Mouse (Mus musculus): ENCODE data around the gene Cd8a. TPM values are rescaled to one million over a fixed set of nuclear protein-coding genes. Genes with fewer than 3 reads are reported as not detected.
"Not testable (repeated sequence)": the region's sequence is repeated elsewhere in the genome, so short reads cannot be mapped to it uniquely, and the experiment has no call there.

Cd8a gene
- polyA plus RNA-seq (2012; rRNA removed): not detected in 2 replicates

GRCm38 (mm10) chr6:71373249-71373775, at the start of gene Cd8a:
Gene Cd8a, plus strand, starts transcription at chr6:71373427.
- no peak for DNase-seq (ENCODE audit: low read depth)
- TF ChIP-seq CTCF (IDR thresholded peaks at IDR 0.05; ENCODE audit: borderline replicate concordance, extremely low read depth, insufficient read depth, insufficient read length): no peak
- TF ChIP-seq POLR2A (IDR thresholded peaks at IDR 0.05; ENCODE audit: borderline replicate concordance, extremely low read depth, insufficient read depth, insufficient read length, poor library complexity, severe bottlenecking): no peak

- TF ChIP-seq CTCF (IDR thresholded peaks at IDR 0.05; ENCODE audit: borderline replicate concordance, extremely low read depth, insufficient read depth, insufficient read length): no peak
- TF ChIP-seq POLR2A (IDR thresholded peaks at IDR 0.05; ENCODE audit: borderline replicate concordance, extremely low read depth, insufficient read depth, insufficient read length, poor library complexity, severe bottlenecking): no peak
- DNase-seq (ENCODE audit: low read depth): no peak
Observed at GRCm38 (mm10) chr6:71324816-71325215, 48.4 kb upstream of the Cd8a start.

- no peak for DNase-seq (ENCODE audit: low read depth)
Observed at GRCm38 (mm10) chr6:71329881-71330280, 43.3 kb upstream of the Cd8a start.

GRCm38 (mm10) chr6:71330486-71330885, 42.7 kb upstream of the Cd8a start:
- TF ChIP-seq POLR2A (IDR thresholded peaks at IDR 0.05; ENCODE audit: borderline replicate concordance, extremely low read depth, insufficient read depth, insufficient read length, poor library complexity, severe bottlenecking) (no peak), CTCF (IDR thresholded peaks at IDR 0.05; ENCODE audit: borderline replicate concordance, extremely low read depth, insufficient read depth, insufficient read length) (no peak)
- DNase-seq (ENCODE audit: low read depth): no peak

More at GRCm38 (mm10) chr6:71329881-71330280, 43.3 kb upstream of the Cd8a start:
- TF ChIP-seq CTCF (IDR thresholded peaks at IDR 0.05; ENCODE audit: borderline replicate concordance, extremely low read depth, insufficient read depth, insufficient read length): no peak
- TF ChIP-seq POLR2A (IDR thresholded peaks at IDR 0.05; ENCODE audit: borderline replicate concordance, extremely low read depth, insufficient read depth, insufficient read length, poor library complexity, severe bottlenecking): no peak

- not testable (repeated sequence) for DNase-seq (ENCODE audit: low read depth)
Observed at GRCm38 (mm10) chr6:71331491-71331890, 41.7 kb upstream of the Cd8a start.

GRCm38 (mm10) chr6:71332236-71332965, 40.8 kb upstream of the Cd8a start:
- DNase-seq (ENCODE audit: low read depth): no peak
- no peak for TF ChIP-seq CTCF (IDR thresholded peaks at IDR 0.05; ENCODE audit: borderline replicate concordance, extremely low read depth, insufficient read depth, insufficient read length)
- no peak for TF ChIP-seq POLR2A (IDR thresholded peaks at IDR 0.05; ENCODE audit: borderline replicate concordance, extremely low read depth, insufficient read depth, insufficient read length, poor library complexity, severe bottlenecking)

- no peak for DNase-seq (ENCODE audit: low read depth)
- no peak for TF ChIP-seq CTCF (IDR thresholded peaks at IDR 0.05; ENCODE audit: borderline replicate concordance, extremely low read depth, insufficient read depth, insufficient read length)
- no peak for TF ChIP-seq POLR2A (IDR thresholded peaks at IDR 0.05; ENCODE audit: borderline replicate concordance, extremely low read depth, insufficient read depth, insufficient read length, poor library complexity, severe bottlenecking)
Observed at GRCm38 (mm10) chr6:71333031-71333430, 40.2 kb upstream of the Cd8a start.

- TF ChIP-seq POLR2A (IDR thresholded peaks at IDR 0.05; ENCODE audit: borderline replicate concordance, extremely low read depth, insufficient read depth, insufficient read length, poor library complexity, severe bottlenecking) (no peak), CTCF (IDR thresholded peaks at IDR 0.05; ENCODE audit: borderline replicate concordance, extremely low read depth, insufficient read depth, insufficient read length) (no peak)
- DNase-seq (ENCODE audit: low read depth): no peak
Observed at GRCm38 (mm10) chr6:71333578-71334273, 39.5 kb upstream of the Cd8a start.

GRCm38 (mm10) chr6:71337666-71338065, 35.6 kb upstream of the Cd8a start:
- DNase-seq (ENCODE audit: low read depth): no peak
- no peak for TF ChIP-seq POLR2A (IDR thresholded peaks at IDR 0.05; ENCODE audit: borderline replicate concordance, extremely low read depth, insufficient read depth, insufficient read length, poor library complexity, severe bottlenecking)
- no peak for TF ChIP-seq CTCF (IDR thresholded peaks at IDR 0.05; ENCODE audit: borderline replicate concordance, extremely low read depth, insufficient read depth, insufficient read length)

- TF ChIP-seq CTCF (IDR thresholded peaks at IDR 0.05; ENCODE audit: borderline replicate concordance, extremely low read depth, insufficient read depth, insufficient read length) (no peak), POLR2A (IDR thresholded peaks at IDR 0.05; ENCODE audit: borderline replicate concordance, extremely low read depth, insufficient read depth, insufficient read length, poor library complexity, severe bottlenecking) (no peak)
- DNase-seq (ENCODE audit: low read depth): no peak
Observed at GRCm38 (mm10) chr6:71338941-71339340, 34.3 kb upstream of the Cd8a start.

- TF ChIP-seq CTCF (IDR thresholded peaks at IDR 0.05; ENCODE audit: borderline replicate concordance, extremely low read depth, insufficient read depth, insufficient read length) (no peak), POLR2A (IDR thresholded peaks at IDR 0.05; ENCODE audit: borderline replicate concordance, extremely low read depth, insufficient read depth, insufficient read length, poor library complexity, severe bottlenecking) (no peak)
- DNase-seq (ENCODE audit: low read depth): no peak
Observed at GRCm38 (mm10) chr6:71339351-71339750, 33.9 kb upstream of the Cd8a start.

- no peak for DNase-seq (ENCODE audit: low read depth)
- TF ChIP-seq POLR2A (IDR thresholded peaks at IDR 0.05; ENCODE audit: borderline replicate concordance, extremely low read depth, insufficient read depth, insufficient read length, poor library complexity, severe bottlenecking): no peak
- TF ChIP-seq CTCF (IDR thresholded peaks at IDR 0.05; ENCODE audit: borderline replicate concordance, extremely low read depth, insufficient read depth, insufficient read length): no peak
Observed at GRCm38 (mm10) chr6:71341179-71341578, 32.0 kb upstream of the Cd8a start.

Measured in brain, embryonic 14.5 days (tissue).